Mouse (Mus musculus) G1E (cell line): ENCODE measurements around the gene Gm10037.

Source experiments
- CTCF ChIP-seq: IDR thresholded peaks from 2 replicates; pipeline ENCODE4 v1.5.1; 2012; ENCODE audit warnings: low read depth, low read length, inconsistent platforms, mixed read lengths
- GATA1 ChIP-seq: IDR thresholded peaks from 2 replicates; pipeline ENCODE4 v1.6.1; 2012; ENCODE audit warnings: borderline replicate concordance, low read length, inconsistent platforms, mixed read lengths
- POLR2AphosphoS5 ChIP-seq: IDR thresholded peaks from 2 replicates; pipeline ENCODE4 v1.6.1; 2012; ENCODE audit warnings: low read depth, low read length, inconsistent platforms; ENCODE audit not compliant: insufficient replicate concordance

DNA sequence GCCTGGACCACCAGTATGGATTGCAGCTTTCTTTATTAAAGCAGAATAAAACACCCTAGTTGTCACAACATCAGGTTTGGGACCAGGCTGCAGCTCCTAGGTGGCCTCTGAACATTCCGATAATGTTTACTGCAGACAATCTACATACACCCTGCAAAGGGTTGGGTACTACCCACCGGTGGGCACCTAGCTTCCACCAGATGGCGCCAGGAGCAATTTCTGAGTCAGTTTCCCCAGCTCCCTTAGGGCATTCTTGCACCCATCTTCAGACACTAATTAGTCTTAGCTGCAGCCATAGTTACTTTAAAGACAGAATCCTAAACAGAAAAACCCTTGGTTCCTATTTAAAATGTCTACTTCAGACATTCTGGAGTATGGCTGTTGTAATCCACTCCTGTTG, 37.0 kb downstream of the Gm10037 start:
- no peak for TF ChIP-seq CTCF
- no peak for TF ChIP-seq GATA1
- TF ChIP-seq POLR2AphosphoS5 = no peak
